Mouse (Mus musculus): ENCODE measurements around the gene Hs1bp3.

Gene Hs1bp3

GRCm38 (mm10) chr12:8361866-8362265 lies 48.6 kb downstream of the Hs1bp3 start:
- ChIA-PET POLR2A (interaction anchor here in 1 of 4 experiments (5.2 kb wide), 1 partner anchor 138 kb away, joined by 39 read pairs; the partner anchor contains the start of gene Rhob), CTCF (no interaction called here)

GRCm38 (mm10) chr12:8362400-8362799 lies 49.2 kb downstream of the Hs1bp3 start:
- ChIA-PET POLR2A (interaction anchor here in 1 of 4 experiments (0.6 to 0.9 kb wide), 2 partner anchors 9 to 16 kb away, joined by 3 read pairs; no protein-coding TSS in a partner anchor), CTCF (no interaction called here)

- CTCF ChIA-PET = interaction anchor here in 2 of 4 experiments (0.5 to 1.0 kb wide), 2 partner anchors 44 to 153 kb away, joined by 3 read pairs; no protein-coding TSS in a partner anchor
- POLR2A ChIA-PET = interaction anchor here in 2 of 4 experiments (0.8 to 1.8 kb wide), 4 partner anchors 135 to 137 kb away, joined by 3 to 13 read pairs (median 4); partner anchors contain the start of gene Rhob (in 2 of the 2)
Measured at GRCm38 (mm10) chr12:8364321-8364838, 51.1 kb downstream of the Hs1bp3 start.

DNA sequence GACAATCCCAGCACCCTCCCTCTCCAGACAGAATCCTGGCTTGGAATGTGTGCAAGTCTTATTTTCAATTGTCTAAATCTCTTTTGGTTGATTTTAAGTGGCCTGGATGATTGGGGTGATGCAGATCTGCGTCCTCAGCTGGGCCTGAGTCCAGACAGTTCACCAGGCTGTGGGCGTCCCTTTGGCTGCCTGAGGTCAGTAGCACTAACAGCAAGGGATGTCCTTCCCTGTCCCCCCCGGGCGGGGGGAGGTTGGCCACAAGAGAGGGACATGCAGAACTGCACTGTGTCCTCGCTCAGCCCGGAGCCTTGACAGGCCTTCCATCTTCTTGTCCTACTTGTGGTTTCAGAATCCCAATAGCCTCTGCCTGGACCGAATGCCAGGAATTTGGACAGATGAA lies 52.1 kb downstream of the Hs1bp3 start:
- ChIA-PET POLR2A (no interaction called here), CTCF (no interaction called here)

- POLR2A ChIA-PET = interaction anchor here in 2 of 4 experiments (1.0 to 1.2 kb wide), 3 partner anchors 16 to 134 kb away, joined by 3 to 7 read pairs (median 3); partner anchors contain the start of gene Rhob (in 1 of the 2)
- CTCF ChIA-PET = no interaction called here
Measured at GRCm38 (mm10) chr12:8365905-8366576, 52.8 kb downstream of the Hs1bp3 start.

- CTCF ChIA-PET = no interaction called here
- POLR2A ChIA-PET = interaction anchor here in 3 of 4 experiments (0.5 to 1.5 kb wide), 7 partner anchors 8 to 1840 kb away, joined by 3 to 7 read pairs (median 3); partner anchors contain the start of gene Rhob (in 2 of the 3)
Measured at GRCm38 (mm10) chr12:8366688-8367087, 53.5 kb downstream of the Hs1bp3 start.

DNA sequence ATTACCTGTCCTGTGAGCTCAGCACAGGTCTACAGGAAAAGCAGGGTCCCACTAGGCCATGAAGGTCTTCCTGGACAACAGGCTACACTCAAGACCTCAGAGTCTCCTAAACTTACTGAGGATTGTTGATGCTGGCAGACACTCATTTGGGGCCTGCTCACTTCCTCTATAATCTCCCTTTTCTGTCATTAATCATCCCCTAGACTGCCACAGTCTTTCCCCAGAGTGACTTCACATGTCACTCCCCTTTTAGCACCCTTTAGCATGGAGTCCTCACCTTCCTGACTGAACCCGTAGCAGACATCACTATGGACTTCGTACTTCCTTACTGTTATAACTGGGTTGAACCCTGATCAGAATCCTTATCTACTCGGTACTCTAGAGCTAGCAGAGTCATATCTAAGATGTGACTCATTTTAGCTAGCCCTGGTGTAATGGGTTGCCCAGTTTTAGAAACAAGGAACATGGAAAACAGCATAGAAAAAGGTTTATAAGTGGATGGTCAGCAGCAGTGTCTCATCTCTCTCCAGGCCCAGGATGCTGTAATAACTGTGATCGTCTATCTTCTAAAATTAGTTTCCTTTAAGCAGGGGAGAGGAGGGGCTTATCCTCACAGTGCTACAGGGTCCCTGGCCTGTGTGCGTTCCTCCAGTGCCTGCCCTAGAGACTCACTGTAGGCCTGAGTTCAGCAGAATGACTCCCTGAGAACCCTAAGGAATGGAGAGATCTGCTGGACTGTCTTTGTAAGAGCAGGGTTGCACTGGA lies 58.7 kb downstream of the Hs1bp3 start:
- CTCF ChIA-PET = no interaction called here
- POLR2A ChIA-PET = interaction anchor here in 3 of 4 experiments (0.6 to 1.7 kb wide), 4 partner anchors 125 to 128 kb away, joined by 3 to 7 read pairs (median 4); partner anchors contain the start of gene Rhob (in 2 of the 3)

DNA sequence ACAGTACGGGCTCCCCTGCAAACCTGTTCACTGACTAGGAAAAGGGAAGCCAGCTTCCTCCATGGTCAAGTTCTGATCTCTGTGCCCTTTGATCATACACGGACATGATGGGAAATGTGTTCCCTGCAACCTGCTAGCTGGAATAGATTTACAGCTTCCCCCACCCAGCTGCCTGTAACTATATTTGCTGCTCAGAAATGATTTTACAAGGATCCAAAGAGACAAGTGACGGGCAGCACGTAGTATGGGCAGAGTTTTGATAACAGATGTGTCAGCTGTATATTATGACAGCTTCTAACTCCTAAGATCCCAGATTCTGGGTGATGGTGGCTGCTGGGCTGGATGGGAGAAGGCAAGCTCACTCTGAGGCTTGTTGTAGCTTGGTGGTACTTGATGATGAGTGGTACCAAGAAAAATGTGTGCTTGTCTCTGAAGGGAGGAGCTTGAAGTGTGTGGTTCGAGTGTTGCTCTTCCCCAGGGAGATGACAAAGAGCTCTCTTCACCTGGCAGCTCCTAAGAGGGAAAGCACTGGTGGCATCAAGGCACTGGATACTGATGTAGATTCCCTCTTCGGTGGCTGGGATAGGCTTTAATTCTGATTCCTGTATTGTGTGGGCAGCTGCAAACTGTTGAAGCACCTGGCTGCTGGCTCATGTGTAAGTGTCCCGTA lies 59.4 kb downstream of the Hs1bp3 start:
- POLR2A ChIA-PET = interaction anchor here in 2 of 4 experiments (1.2 to 1.7 kb wide), 2 partner anchors 127 kb away, joined by 3 to 7 read pairs; partner anchors contain the start of gene Rhob (in 2 of the 2)
- CTCF ChIA-PET = interaction anchor here in 1 of 4 experiments (0.7 kb wide), 1 partner anchor 89 kb away, joined by 3 read pairs; no protein-coding TSS in a partner anchor

DNA sequence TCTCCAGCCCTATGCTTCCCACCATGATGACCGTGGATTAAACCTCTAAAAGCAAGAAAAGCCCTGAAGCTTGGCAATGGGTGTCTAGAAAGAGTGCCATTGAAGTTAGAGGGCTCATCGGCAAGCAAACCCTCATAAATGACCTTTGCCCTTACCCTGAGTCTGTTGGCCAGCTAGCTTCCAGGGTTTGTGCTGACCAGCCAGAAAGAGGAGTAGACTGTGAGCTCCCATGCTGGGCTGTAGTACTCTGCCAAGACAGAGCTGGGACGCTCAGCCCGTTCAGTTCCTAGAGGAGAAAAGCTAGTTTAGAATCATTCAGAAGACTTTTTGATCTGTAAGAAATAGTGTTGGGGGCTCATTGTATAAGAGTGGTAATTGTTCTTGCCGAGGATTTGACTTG lies 60.5 kb downstream of the Hs1bp3 start:
- POLR2A ChIA-PET = interaction anchor here in 1 of 4 experiments (1.7 kb wide), 1 partner anchor 126 kb away, joined by 7 read pairs; the partner anchor contains the start of gene Rhob

DNA sequence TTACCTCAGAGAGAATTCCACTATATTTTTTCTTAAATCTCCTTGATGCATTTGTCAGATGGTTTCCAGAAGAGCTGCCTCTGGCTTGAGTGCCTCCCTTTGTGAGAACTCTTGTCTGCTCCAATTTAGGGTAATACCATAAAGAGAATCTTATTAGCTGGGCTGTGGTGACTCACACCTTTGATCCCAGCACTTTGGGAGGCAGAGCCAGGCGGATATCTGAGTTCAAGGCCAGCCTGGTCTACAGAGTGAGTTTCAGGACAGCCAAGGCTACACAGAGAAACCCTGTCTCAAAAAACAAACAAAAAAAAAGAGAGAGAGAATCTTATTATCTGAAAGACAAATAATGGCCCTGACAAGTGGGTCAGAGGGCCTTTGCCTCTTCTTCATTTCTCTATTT lies 63.9 kb downstream of the Hs1bp3 start:
- CTCF ChIA-PET = no interaction called here
- POLR2A ChIA-PET = interaction anchor here in 3 of 4 experiments (1.2 to 1.4 kb wide), 3 partner anchors 122 to 123 kb away, joined by 5 to 7 read pairs (median 5); partner anchors contain the start of gene Rhob (in 3 of the 3)

More for the DNA sequence above, 60.5 kb downstream of the Hs1bp3 start:
- CTCF ChIA-PET = interaction anchor here in 2 of 4 experiments (0.5 to 0.6 kb wide), 2 partner anchors 12 to 169 kb away, joined by 3 to 4 read pairs; no protein-coding TSS in a partner anchor

DNA sequence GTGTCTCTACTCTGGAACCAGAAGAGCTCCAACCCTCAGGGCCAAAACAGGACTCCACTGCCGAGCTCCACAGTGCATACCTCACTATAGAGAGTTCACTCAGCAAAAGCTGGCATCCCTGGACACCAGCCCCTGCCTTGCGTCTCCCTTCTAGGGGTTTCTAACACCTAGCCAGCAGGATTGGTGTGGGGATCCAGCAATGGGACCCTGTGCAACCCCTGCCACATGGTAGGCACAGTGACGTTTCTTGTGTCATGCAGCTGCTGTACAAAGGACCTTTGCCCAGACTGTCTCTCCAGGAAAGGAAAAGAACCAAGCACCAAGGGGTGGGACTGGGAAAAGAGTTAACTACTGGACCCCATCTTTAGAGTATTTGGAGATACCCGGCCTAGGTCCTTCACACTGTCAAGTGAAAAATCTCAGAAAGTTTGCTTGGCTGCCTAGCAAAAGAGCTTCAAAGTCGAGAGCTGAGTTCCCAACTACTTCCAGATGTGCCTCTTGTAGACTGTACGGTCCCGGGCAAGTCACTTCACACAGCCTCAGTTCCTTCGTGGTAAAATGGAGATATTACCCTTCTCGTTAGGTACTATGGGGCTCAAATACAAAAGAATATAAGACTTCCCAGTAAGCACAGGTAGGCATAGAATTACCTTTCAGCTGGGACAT lies 64.9 kb downstream of the Hs1bp3 start:
- CTCF ChIA-PET = no interaction called here
- POLR2A ChIA-PET = interaction anchor here in 3 of 4 experiments (1.2 to 1.4 kb wide), 3 partner anchors 121 to 122 kb away, joined by 5 to 7 read pairs (median 5); partner anchors contain the start of gene Rhob (in 3 of the 3)

DNA sequence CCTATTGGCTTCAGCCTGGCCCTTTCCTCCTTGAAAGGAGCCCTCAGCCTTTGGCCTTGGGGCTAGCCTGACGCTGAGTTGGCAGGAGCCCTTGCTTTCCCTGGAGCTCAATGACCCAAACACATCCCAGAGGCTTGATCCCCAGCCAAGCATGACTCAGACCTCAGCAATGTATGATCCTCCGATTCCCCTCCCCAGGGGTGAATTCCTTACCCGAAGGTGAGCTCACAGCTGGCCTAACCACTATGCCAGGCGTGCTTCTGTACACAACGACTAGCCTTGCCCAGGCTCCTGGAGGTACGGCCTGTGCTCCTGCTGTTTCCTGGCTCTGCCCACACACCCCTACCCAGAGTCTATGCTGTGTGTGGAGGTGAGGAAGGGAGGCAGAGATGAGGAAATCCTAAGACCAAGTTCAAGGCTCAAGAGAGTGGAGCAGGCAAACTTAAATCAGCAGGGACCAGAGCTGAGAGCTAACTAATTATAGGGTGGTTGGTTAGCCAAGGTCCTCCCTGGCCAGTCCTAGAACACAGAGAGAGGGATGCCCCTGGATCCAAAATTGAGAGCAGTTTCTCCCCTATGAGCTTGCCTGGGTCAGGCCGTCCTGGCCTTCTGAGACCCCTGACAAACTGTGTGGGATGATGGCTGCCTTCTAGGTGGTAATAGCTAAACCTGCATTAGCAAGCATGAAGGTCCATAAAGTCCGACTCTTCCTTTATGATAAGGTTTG lies 66.7 kb downstream of the Hs1bp3 start:
- ChIA-PET POLR2A (interaction anchor here in 2 of 4 experiments (0.7 to 3.2 kb wide), 4 partner anchors 21 to 124 kb away, joined by 3 to 11 read pairs (median 6); partner anchors contain the start of gene Rhob (in 2 of the 2)), CTCF (interaction anchor here in 2 of 4 experiments (0.6 to 0.7 kb wide), 2 partner anchors 37 to 173 kb away, joined by 3 to 7 read pairs; no protein-coding TSS in a partner anchor)

- POLR2A ChIA-PET = interaction anchor here in 2 of 4 experiments (1.8 to 3.2 kb wide), 3 partner anchors 22 to 119 kb away, joined by 4 to 11 read pairs (median 7); partner anchors contain the start of gene Rhob (in 2 of the 2)
- CTCF ChIA-PET = interaction anchor here in 3 of 4 experiments (0.6 to 1.6 kb wide), 3 partner anchors 61 to 586 kb away, joined by 3 to 7 read pairs (median 4); no protein-coding TSS in a partner anchor
Measured at GRCm38 (mm10) chr12:8380944-8381343, 67.7 kb downstream of the Hs1bp3 start.

DNA sequence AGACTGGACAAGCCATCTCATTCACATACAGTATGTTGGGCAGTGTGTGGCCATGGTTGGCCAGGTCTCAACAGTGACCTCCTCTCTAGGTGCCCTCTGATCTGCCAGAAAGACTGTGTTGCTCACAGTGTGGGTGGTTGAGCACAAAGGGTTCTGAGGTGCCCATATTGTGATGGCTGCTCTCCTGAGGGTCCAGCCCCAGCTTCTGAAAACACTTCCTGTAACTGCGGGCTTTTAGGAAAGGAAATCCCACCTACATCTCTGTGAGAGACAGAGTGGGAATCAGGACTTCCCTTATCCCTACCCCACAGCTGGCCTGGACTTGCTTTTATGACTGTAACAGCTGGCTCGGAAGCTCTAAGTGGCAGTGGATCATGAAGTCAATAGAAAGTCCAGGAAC lies 68.7 kb downstream of the Hs1bp3 start:
- CTCF ChIA-PET = interaction anchor here in 1 of 4 experiments (1.6 kb wide), 1 partner anchor 62 kb away, joined by 4 read pairs; no protein-coding TSS in a partner anchor
- POLR2A ChIA-PET = interaction anchor here in 1 of 4 experiments (0.7 to 3.2 kb wide), 2 partner anchors 15 to 118 kb away, joined by 3 to 11 read pairs; partner anchors contain the start of gene Rhob

- POLR2A ChIA-PET = interaction anchor here in 1 of 4 experiments (1.6 kb wide), 1 partner anchor 12 kb away, joined by 4 read pairs; no protein-coding TSS in a partner anchor
- CTCF ChIA-PET = no interaction called here
Measured at GRCm38 (mm10) chr12:8383822-8384221, 70.6 kb downstream of the Hs1bp3 start.

DNA sequence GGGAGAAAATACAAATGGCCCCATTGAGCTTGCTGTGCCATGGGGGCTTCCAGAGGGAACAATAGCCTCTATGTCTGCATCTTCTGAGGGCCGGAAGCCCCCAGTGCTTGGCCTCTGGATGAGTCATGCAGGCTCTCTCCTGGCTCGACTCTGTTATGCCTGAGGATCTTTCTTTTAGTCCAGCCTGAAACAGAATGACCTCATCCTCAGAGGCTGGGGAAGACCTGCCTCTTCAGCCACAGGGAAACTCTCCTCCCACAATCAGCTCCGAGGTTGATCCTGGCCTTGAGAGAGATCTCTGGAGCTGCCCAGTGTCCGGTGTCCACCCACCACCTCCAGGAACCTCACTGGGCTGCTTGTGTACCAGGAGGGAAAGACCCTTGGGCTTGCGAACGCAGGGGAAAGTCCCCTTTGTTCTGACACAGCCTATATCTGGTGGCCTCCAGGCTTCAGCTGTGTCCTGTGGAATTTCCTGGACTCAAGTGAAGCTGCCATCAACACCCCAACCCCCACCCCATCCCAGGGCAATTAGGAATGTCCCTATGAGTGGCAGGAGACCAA lies 73.3 kb downstream of the Hs1bp3 start:
- CTCF ChIA-PET = no interaction called here

More for the DNA sequence above, 73.3 kb downstream of the Hs1bp3 start:
- POLR2A ChIA-PET = interaction anchor here in 1 of 4 experiments (0.9 to 1.3 kb wide), 3 partner anchors 8 to 113 kb away, joined by 3 to 4 read pairs (median 4); partner anchors contain the start of gene Rhob

All from embryonic stem cell, embryonic (primary cell).